Mouse (Mus musculus): ENCODE data around the gene Gli3.

- TF ChIP-seq GATA1 (IDR thresholded peaks at IDR 0.05; ENCODE audit: low read length) (no peak), TAL1 (IDR thresholded peaks at IDR 0.05; ENCODE audit: low read length) (no peak)
Observed at GRCm38 (mm10) chr13:15550027-15550602, 87.1 kb downstream of the Gli3 start.
